Mouse (Mus musculus): ENCODE measurements around the gene Thbs1.

The Thbs1 gene

DNA sequence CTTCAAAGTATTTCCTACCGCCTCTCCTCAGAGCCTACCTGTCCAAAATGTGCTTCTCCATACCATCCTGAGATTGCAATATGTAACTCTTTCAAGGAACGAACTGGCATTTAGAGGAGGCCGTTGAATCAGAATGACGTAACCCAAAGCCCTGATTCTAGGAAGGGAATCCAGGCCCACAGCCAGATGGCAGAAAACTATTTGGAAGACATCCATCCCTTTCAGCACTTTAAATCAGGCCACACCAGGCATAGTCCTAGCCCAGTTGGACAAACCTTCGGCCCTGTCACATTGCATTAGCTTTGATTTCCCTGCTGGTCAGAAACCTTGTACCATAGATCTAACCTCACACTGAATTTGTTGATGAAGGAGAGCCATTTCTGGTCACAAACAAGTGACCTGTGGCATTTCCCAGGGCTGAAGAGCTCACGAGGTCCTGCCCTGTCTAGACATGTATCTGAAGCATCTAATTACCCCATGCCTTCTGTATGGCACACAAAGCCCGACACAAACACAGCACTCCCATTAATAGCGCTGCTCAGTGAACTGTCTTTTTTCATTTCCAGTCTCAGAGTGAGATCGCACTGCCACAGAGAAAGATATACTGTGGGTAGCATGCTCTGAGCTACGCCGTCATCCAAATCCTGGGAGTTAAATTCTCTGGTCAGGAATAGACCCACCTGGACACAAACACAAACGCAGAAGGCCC lies 38.3 kb downstream of the Thbs1 start:
- DNase-seq, result no peak

GRCm38 (mm10) chr2:118158095-118158494 lies 46.4 kb downstream of the Thbs1 start:
- DNase-seq, result no peak

DNA sequence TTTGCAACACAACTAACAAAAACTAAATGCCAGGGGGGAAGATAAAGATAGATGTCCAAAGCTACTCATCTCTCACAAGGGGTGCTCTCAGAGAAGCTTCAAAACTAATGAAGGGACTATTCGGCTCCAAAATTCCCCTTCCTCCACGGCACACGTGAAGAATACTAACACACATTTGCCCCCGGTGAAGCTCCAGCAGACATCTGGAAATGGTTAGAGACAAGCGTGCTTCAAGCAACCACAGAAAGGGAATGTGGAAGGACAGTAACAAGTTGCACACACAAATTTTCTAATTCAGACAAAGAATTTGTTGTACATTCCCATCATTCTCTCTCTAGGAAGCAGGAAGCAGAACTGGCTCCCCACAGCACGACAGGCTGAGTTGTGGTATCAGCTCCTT lies 47.5 kb downstream of the Thbs1 start:
- DNase-seq, result peak; percentile 67

- peak; percentile 75 for DNase-seq
Measured at GRCm38 (mm10) chr2:118160547-118160946, 48.9 kb downstream of the Thbs1 start.

DNA sequence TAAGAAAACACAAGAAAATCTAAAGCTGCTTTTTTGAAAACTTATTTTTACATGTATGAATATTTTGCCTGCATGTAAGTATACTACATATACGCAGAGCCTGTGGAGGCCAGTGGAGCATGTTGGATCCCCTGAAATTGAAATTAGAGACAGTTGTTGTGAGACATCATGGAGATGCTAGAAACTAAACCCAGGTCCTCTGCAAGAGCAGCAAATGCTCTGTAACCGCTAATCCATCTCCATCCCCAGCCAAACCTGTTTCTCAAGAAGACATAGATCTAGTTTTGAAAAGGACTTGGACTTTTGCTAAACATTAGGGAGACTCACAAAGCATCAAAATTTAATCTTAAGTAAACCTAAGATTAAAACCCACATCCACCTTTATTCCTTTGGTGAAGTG lies 49.3 kb downstream of the Thbs1 start:
- DNase-seq, result no peak

- peak; percentile 42 for DNase-seq
Measured at GRCm38 (mm10) chr2:118162486-118162885, 50.8 kb downstream of the Thbs1 start.

- DNase-seq, result no peak
Measured at GRCm38 (mm10) chr2:118164137-118164536, 52.5 kb downstream of the Thbs1 start.

DNA sequence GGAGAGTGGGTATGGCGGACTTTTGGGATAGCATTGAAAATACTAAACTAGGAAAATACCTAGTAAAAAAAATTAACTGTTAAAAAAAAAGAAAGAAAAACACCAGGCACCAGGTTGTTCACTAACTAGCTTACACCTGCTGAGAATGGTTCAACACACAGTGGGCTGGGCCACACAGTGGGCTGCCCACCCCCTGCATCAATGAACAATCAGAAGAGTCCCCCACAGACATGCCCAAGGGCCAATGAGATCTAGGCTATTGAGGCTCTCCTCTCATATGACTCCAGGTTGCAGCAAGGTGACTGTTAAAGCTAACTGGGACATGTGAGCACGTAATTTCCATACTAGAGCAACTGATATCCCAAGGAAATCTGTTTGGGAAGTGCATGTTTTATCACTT lies 54.0 kb downstream of the Thbs1 start:
- DNase-seq, result no peak

DNA sequence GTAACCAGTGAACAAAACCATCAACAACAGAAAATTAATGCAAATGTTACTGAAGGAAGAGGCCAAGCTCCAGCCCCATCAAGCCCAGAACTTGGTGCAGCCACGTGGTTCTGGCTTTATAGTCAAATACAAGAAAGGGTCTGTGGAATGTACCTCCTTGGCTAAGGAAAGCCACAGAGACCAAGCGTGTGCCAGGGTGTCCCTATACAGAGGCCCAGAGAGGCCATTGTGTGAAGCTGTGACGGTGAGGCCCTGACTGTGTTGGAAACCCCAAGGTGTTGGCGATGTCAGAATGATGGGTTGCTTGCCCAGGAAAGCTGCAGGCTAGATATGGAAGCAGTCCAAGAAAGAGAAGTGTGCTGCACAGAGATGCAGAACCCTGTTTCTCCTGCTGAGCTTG lies 56.1 kb downstream of the Thbs1 start:
- no peak for DNase-seq

DNA sequence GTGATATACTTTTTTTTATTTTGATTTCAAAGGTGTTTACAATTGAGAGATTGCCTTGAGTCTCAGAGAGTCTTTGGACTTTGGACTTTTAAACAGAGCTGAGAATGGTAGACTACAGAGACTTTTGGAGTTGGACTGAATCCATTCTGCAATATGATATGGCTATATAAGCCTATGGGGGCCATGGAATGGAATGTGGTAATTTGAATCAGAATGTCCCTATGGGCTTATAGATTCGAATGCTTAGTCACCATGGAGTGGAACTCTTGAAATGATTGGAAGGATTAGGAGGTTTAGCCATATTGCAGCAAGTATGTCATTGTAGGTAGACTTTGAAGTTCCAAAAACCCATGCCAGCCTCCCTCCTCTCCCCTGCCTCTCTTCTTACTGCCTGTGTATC lies 56.5 kb downstream of the Thbs1 start:
- DNase-seq, result no peak

- DNase-seq, result no peak
Measured at GRCm38 (mm10) chr2:118174558-118175383, 63.1 kb downstream of the Thbs1 start.

All from embryo, embryonic 11 days (tissue).